Mouse (Mus musculus) erythroblast, embryonic 14.5 days (primary cell): ENCODE data around the gene Def8.

Experiments
- GATA1 ChIP-seq: IDR thresholded peaks from 2 replicates; pipeline ENCODE4 v1.6.1; 2012; ENCODE audit warnings: low read length, inconsistent platforms, mixed read lengths
- TAL1 ChIP-seq: IDR thresholded peaks from 3 replicates; pipeline ENCODE4 v1.6.1; 2012; ENCODE audit warnings: low read length, inconsistent platforms, mixed read lengths

GRCm38 (mm10) chr8:123428939-123429721 lies 5.8 kb downstream of the Def8 start:
- TF ChIP-seq GATA1 (no peak), TAL1 (no peak)
